Mouse (Mus musculus) testis, adult 2 months (tissue): Measurements from ENCODE around the gene Ndrg3.

Source experiments
- CTCF ChIP-seq: fragments of 200-500 bp; IDR thresholded peaks from 2 replicates; pipeline ENCODE4 v1.5.1; 2012; ENCODE audit warnings: low read depth, mild to moderate bottlenecking, inconsistent platforms, low read length, moderate library complexity; ENCODE audit not compliant: control insufficient read depth, insufficient read depth, insufficient replicate concordance
- POLR2A ChIP-seq: fragments of 200-500 bp; IDR thresholded peaks from 2 replicates; pipeline ENCODE4 v1.6.1; 2012; ENCODE audit warnings: low read depth, mild to moderate bottlenecking, inconsistent platforms, low read length, moderate library complexity; ENCODE audit not compliant: control insufficient read depth

GRCm38 (mm10) chr2:156884396-156885211 lies 107.3 kb downstream of the Ndrg3 start:
- TF ChIP-seq CTCF (no peak), POLR2A (no peak)
